Mouse (Mus musculus) cerebellum, adult 2 months (tissue): ENCODE results near the gene Gm21761.
"Not testable (repeated sequence)": the region's sequence is repeated elsewhere in the genome, so short reads cannot be mapped to it uniquely, and the experiment has no call there.

Experiments
- CTCF ChIP-seq: fragments of 200-500 bp; IDR thresholded peaks from 2 replicates; pipeline ENCODE4 v1.5.1; 2011; ENCODE audit warnings: low read depth, mild to moderate bottlenecking, control low read depth, low read length, moderate library complexity, borderline replicate concordance; ENCODE audit not compliant: insufficient read depth
- POLR2A ChIP-seq: fragments of 200-500 bp; IDR thresholded peaks from 2 replicates; pipeline ENCODE4 v1.6.1; 2011; ENCODE audit warnings: low read length, control low read depth, borderline replicate concordance; ENCODE audit not compliant: insufficient read depth

DNA sequence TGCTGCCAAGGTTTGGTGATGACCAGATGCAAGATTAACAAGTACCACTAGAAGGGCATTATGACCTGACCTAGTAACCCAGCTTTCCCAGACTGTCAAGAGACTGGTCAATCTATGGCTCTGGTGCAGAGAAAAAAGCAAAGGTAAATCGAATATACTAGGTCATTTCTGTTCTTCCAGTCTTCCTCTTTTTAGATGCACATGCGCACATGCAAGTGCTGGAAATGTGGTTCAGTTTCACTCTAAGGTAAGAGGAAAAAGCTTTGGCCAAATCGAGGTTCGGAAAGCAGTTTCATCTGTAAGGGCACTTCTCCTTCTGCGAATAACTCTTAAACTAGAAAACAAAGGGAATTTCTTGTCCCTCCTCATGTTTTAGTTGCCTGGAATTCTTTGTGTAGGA lies 26.5 kb upstream of the Gm21761 start:
- not testable (repeated sequence) for TF ChIP-seq POLR2A, CTCF
